Comparison of ENCODE assay signal across 8 mouse cellular contexts in genomic region chr4:109665982-109666460, GRCm38 (mm10). TPM values are rescaled to one million over a fixed set of nuclear protein-coding genes. Genes with fewer than 3 reads are reported as not detected.
DNase-seq lines count a peak whose midpoint lies in the region; ATAC-seq and TF ChIP-seq lines count a peak whose summit lies in the region.

No protein-coding gene starts in this region.

- peak overlapping the region; percentile 59 for H3K4me3 ChIP-seq in embryonic facial prominence, embryonic 11.5 days (ENCODE audit: low read depth, low read length)
- H3K4me3 ChIP-seq in heart, adult 2 months: peak overlapping the region; percentile 90
- peak overlapping the region; percentile 54 for H3K4me3 ChIP-seq in midbrain, embryonic 16.5 days (ENCODE audit: low read depth, low read length)
- peak overlapping the region; percentile 78 for H3K4me3 ChIP-seq in stomach, embryonic 15.5 days (replicated peaks)

- no peaks in the 10 kb centered on the region; the same call in 1 of the 2 replicates for H3K79me2 ChIP-seq in heart, adult 2 months (replicated peaks; ENCODE audit: control insufficient read depth, insufficient read depth, low read length)

- ATAC-seq in CD4-positive, CD25-positive, alpha-beta regulatory T cell, adult 4 months: peak; percentile 40
- ATAC-seq in embryonic facial prominence, embryonic 11.5 days (replicated peaks; ENCODE audit: insufficient number of reproducible peaks, low FRiP score, low TSS enrichment, low read depth): peak; percentile 66
- peak; percentile 73 for ATAC-seq in midbrain, embryonic 16.5 days
- ATAC-seq in stomach, embryonic 15.5 days (ENCODE audit: insufficient read depth, low FRiP score, low read depth): peak; percentile 28; the same call in 1 of the 2 replicates

- no peak for TF ChIP-seq CTCF in heart, adult 2 months (IDR thresholded peaks at IDR 0.05)

- no peaks in the 10 kb centered on the region for H3K9me3 ChIP-seq in embryonic facial prominence, embryonic 11.5 days (replicated peaks; ENCODE audit: control insufficient read depth, low read length)
- H3K9me3 ChIP-seq in midbrain, embryonic 16.5 days (replicated peaks; ENCODE audit: control insufficient read depth, low read length, poor library complexity, severe bottlenecking): no peaks in the 10 kb centered on the region
- H3K9me3 ChIP-seq in stomach, embryonic 15.5 days: no peaks in the 10 kb centered on the region

- peak overlapping the region; percentile 60 for H3K9ac ChIP-seq in embryonic facial prominence, embryonic 11.5 days (replicated peaks; ENCODE audit: low read length)
- peak overlapping the region; percentile 83 for H3K9ac ChIP-seq in heart, adult 2 months (ENCODE audit: low read depth, low read length)
- H3K9ac ChIP-seq in midbrain, embryonic 16.5 days (ENCODE audit: low read depth, low read length): peak overlapping the region; percentile 63
- H3K9ac ChIP-seq in stomach, embryonic 15.5 days: peak overlapping the region; percentile 61

- WGBS in embryonic facial prominence, embryonic 11.5 days: 0% methylated on average over 45 of the region's 49 CpGs
- WGBS in heart, adult 2 months: 1% methylated on average over 49 of the region's 49 CpGs
- 0% methylated on average over 49 of the region's 49 CpGs for WGBS in midbrain, embryonic 16.5 days
- under 1% methylated on average over 44 of the region's 49 CpGs for WGBS in stomach, embryonic 15.5 days

- no peak for TF ChIP-seq EP300 in heart, adult 2 months (IDR thresholded peaks at IDR 0.05; ENCODE audit: insufficient read depth, low read depth, low read length)

- H3K27me3 ChIP-seq in embryonic facial prominence, embryonic 11.5 days (ENCODE audit: control insufficient read depth, insufficient read depth, low read length): peaks cover 15% of the 10 kb centered on the region
- no peaks in the 10 kb centered on the region for H3K27me3 ChIP-seq in heart, adult 2 months (ENCODE audit: control insufficient read depth, insufficient read depth, low read length)
- peaks cover 17% of the 10 kb centered on the region for H3K27me3 ChIP-seq in midbrain, embryonic 16.5 days (ENCODE audit: control insufficient read depth, insufficient read depth, low read depth, low read length)
- peaks cover 6% of the 10 kb centered on the region for H3K27me3 ChIP-seq in stomach, embryonic 15.5 days (replicated peaks)

- 0 out of 2 replicates have a peak overlapping the region, but pooled peaks have one; percentile 8 for H3K27ac ChIP-seq in embryonic facial prominence, embryonic 11.5 days (replicated peaks; ENCODE audit: low read depth, low read length)
- H3K27ac ChIP-seq in heart, adult 2 months: peak overlapping the region; percentile 98
- H3K27ac ChIP-seq in midbrain, embryonic 16.5 days (ENCODE audit: low read length): no peak overlapping the region
- peak overlapping the region; percentile 80 for H3K27ac ChIP-seq in stomach, embryonic 15.5 days

- no peaks in the 10 kb centered on the region for H3K4me1 ChIP-seq in embryonic facial prominence, embryonic 11.5 days (ENCODE audit: control insufficient read depth, insufficient read depth, low read length)
- H3K4me1 ChIP-seq in heart, adult 2 months (ENCODE audit: control insufficient read depth, insufficient read depth, low read length): peaks cover 6% of the 10 kb centered on the region
- peaks cover 19% of the 10 kb centered on the region for H3K4me1 ChIP-seq in midbrain, embryonic 16.5 days (ENCODE audit: control insufficient read depth, insufficient read depth, low read length)
- peaks cover 10% of the 10 kb centered on the region; the same call in 1 of the 2 replicates for H3K4me1 ChIP-seq in stomach, embryonic 15.5 days

- intact Hi-C loops in heart, adult 2 months (cut with DNase I): loop anchor here (1.0 kb wide), 1 partner anchor 10 kb away; the partner anchor contains the start of gene Faf1

- peak; percentile 77 for DNase-seq in adrenal gland, postnatal 10 days
- DNase-seq in embryonic facial prominence, embryonic 11.5 days (ENCODE audit: low spot score): peak; percentile 40
- peak; percentile 85 to 86 for DNase-seq in heart, adult 2 months
- DNase-seq in kidney, adult 11 months: peak; percentile 62
- DNase-seq in liver: peak; percentile 65

- no peak for TF ChIP-seq POLR2A in heart, adult 2 months (IDR thresholded peaks at IDR 0.05; ENCODE audit: insufficient read depth, low read depth, low read length)

- H3K4me2 ChIP-seq in embryonic facial prominence, embryonic 11.5 days (ENCODE audit: low read depth, low read length): peak overlapping the region; percentile 89
- H3K4me2 ChIP-seq in midbrain, embryonic 16.5 days (ENCODE audit: low read length): peak overlapping the region; percentile 79
- H3K4me2 ChIP-seq in stomach, embryonic 15.5 days: peak overlapping the region; percentile 98

- H3K36me3 ChIP-seq in embryonic facial prominence, embryonic 11.5 days (replicated peaks; ENCODE audit: control insufficient read depth, insufficient read depth, low read depth, low read length): no peaks in the 10 kb centered on the region
- H3K36me3 ChIP-seq in heart, adult 2 months (ENCODE audit: control insufficient read depth, insufficient read depth, low read length): peaks cover 9% of the 10 kb centered on the region
- no peaks in the 10 kb centered on the region for H3K36me3 ChIP-seq in midbrain, embryonic 16.5 days (ENCODE audit: control insufficient read depth, insufficient read depth, low read length)
- H3K36me3 ChIP-seq in stomach, embryonic 15.5 days: no peaks in the 10 kb centered on the region

RNA-seq across cellular contexts. Expression of gene Cdkn2c, which starts 1.0 kb away (rescaled TPM):
- 10 to 100 TPM; 13.2 to 17.1 TPM for polyA plus RNA-seq in CD4-positive, CD25-positive, alpha-beta regulatory T cell, adult 4 months (2017; shearing (Covaris generic))
- 10 to 100 TPM; 59.4 to 77.7 TPM for total RNA-seq in adrenal gland, postnatal 10 days (2021)
- 4.6 and 5.5 TPM in 2 replicates for polyA plus RNA-seq in embryonic facial prominence, embryonic 11.5 days (2014; fragmentation: Nextera tagmentation; extraction: Ambion mirVana)
- total RNA-seq in heart, adult 2 months (2021): 10 to 100 TPM; 11.0 to 14.5 TPM
- 6.3 and 11.0 TPM in 2 replicates for polyA plus RNA-seq in heart, adult 2 months (2012; rRNA removed)
- polyA plus RNA-seq in midbrain, embryonic 16.5 days (2015; fragmentation: Nextera tagmentation; extraction: Ambion mirVana): 1.7 and 2.0 TPM in 2 replicates
- 10.6 and 11.7 TPM in 2 replicates for polyA plus RNA-seq in stomach, embryonic 15.5 days (2015; fragmentation: Nextera tagmentation; extraction: Ambion mirVana)

RNA-seq across cellular contexts. Expression of gene Faf1, which starts 10.4 kb away (rescaled TPM):
- 1 to 10 TPM; 3.2 to 7.3 TPM for polyA plus RNA-seq in CD4-positive, CD25-positive, alpha-beta regulatory T cell, adult 4 months (2017; shearing (Covaris generic))
- total RNA-seq in adrenal gland, postnatal 10 days (2021): 10 to 100 TPM; 25.0 to 29.5 TPM
- 41.1 and 47.2 TPM in 2 replicates for polyA plus RNA-seq in embryonic facial prominence, embryonic 11.5 days (2014; fragmentation: Nextera tagmentation; extraction: Ambion mirVana)
- 10 to 100 TPM; 37.1 to 46.0 TPM for total RNA-seq in heart, adult 2 months (2021)
- polyA plus RNA-seq in heart, adult 2 months (2012; rRNA removed): 9.6 and 18.5 TPM in 2 replicates
- polyA plus RNA-seq in midbrain, embryonic 16.5 days (2015; fragmentation: Nextera tagmentation; extraction: Ambion mirVana): 29.9 and 32.0 TPM in 2 replicates
- 24.3 and 27.1 TPM in 2 replicates for polyA plus RNA-seq in stomach, embryonic 15.5 days (2015; fragmentation: Nextera tagmentation; extraction: Ambion mirVana)
